Mouse (Mus musculus): ENCODE measurements around the gene Esrp2. TPM values are rescaled to one million over a fixed set of nuclear protein-coding genes. Genes with fewer than 3 reads are reported as not detected.

Gene Esrp2
- not detected for total RNA-seq (2023)

DNA sequence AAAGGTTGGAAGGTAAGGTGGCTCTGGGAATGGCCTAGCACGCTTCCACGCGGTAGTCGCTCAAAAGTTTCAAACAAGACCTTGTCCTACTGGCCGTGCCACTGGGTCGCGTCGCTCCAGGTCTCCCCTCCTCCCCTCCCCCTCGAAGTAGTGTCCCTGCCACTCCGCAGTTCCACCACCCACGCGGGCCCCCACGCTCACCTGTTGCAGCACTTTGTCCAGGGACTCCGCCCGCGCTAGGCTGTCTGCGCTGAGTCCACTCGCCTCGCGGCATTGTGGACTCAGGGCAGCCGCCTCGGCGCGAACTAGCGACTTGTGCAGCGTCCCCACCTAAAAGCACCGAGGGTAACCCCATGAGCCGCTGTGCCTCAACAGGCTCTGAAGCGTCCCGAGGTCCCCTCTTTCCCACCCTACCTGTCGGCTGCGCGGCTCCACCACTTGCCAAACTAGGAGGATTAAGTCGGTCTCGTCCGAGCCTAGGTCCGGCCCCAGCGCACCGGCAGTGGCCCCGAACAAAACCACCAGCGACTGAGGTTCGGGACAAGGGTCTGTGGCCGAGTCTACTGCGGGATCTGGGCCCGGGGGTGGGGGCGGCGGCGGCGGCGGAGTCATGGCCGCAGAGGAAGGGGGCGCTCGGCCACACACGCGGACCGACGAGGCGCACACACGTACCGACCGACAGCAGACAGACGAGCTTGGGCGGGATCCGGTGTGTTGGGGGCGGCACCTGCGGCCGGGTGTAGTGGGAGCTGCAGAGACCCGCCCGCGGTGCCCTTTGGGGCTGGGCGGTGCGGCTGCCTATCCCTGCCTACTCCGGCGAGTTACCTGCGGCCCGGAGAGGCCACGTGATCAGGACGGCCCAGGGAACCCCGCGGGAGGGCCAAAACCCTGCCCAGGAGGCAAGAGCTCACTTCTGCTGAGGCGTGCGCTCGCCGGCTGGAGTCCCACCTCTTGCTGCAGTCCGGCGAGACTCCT lies at the start of gene Esrp2:
Gene Esrp2 (minus strand): TSS at position 819 of the 975 bp plus-strand sequence.

DNA sequence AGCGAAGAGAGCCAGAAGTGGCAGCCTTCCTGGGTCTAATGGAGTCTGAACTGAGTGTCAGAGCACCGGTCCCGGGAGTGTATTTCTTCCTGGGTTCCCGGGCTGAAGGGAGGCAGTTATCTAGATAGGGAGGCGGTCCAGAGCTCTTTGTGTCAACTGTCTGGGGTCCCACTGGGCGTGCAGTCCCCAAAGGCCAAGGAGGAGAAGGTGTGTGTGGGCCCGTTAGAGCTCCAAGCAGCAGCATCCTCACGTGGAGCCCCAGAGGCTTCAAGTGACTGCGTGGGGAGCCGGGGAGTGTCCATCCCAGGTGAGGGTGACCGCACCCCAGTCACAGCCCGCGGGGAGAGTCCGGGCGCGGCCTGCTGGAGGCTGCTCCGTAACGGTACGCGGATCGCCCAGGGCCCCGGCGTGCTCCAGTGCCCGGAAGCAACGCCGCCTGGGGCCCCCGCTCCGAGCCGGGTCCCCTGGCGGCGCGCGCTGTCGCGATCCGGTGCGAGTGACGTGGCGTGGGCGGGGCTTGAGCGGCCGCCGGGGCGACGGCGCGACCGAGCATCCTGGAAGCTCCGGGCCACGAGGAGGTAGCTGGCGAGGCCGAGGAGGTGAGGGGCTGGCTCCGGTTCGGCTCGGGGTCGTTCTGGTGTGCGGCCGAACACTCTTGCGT lies 31.7 kb upstream of the Esrp2 start, which contains the start of gene Slc7a6:
Gene Slc7a6 (plus strand): TSS at position 502 of the 661 bp plus-strand sequence.

DNA sequence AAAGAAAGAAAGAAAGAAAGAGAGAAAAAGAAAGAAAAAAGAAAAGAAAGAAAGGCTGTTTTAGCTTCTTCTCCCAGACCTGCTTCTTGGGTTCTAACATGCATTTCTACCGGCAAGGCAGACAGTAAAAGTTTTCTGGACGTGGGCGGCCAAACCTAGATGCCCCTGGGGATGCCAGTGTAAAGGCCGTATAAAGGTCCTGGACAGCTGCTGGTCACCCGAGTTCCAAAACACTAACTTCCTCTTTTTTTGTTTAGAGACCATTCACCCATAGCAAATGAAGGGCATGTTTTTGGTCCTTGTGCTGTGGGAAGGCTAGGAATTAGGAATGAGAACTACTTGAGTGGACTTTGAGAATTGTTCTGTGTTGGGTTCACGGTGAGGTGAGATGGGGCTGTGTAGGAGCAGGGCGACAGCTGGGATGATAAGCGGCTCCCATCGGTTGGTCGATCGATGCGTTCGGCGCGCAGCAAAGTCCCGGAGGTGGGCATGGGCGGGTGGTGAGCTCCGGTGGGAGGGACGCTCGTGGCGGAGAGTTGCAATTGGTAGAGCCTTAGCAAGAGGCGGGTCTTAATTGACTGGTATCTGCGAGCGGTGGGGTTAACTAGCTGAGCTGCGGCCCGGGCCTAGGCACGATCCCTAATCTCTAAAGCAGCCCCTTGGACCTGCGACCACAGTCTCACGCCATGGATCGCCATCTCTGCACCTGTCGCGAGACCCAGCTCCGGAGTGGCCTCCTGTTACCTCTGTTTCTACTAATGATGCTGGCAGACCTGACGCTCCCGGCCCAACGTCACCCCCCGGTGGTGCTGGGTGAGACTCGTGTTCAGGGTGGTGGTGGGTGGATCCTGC lies 13.3 kb upstream of the Esrp2 start, which contains the start of gene Pla2g15:
Gene Pla2g15 (plus strand): TSS at position 599 of the 852 bp plus-strand sequence.

Other genes with a start within 250 kb of the Esrp2 start
- 1 to 10 TPM in 1 of 2 experiments, not detected in 1; 1.3 TPM for gene Nrn1l, start 243.4 kb downstream of the Esrp2 start, total RNA-seq (2023)
- 10 to 100 TPM; 22.5 to 30.1 TPM for gene Pskh1, start 236.5 kb downstream of the Esrp2 start, total RNA-seq (2023)
- 1 to 10 TPM; 2.0 to 3.5 TPM for gene Ctrl, start 203.1 kb downstream of the Esrp2 start, total RNA-seq (2023)
- gene Psmb10, start 198.5 kb downstream of the Esrp2 start, total RNA-seq (2023) = 100 to 1,000 TPM; 141 to 157 TPM
- under 1 TPM in 1 of 2 experiments, not detected in 1; 0.67 TPM for gene Lcat, start 193.6 kb downstream of the Esrp2 start, total RNA-seq (2023)
- gene Slc12a4, start 170.9 kb downstream of the Esrp2 start, total RNA-seq (2023) = 10 to 100 TPM; 13.7 to 16.2 TPM
- gene Dpep3, start 157.5 kb downstream of the Esrp2 start, total RNA-seq (2023) = not detected
- gene Dus2, start 145.6 kb downstream of the Esrp2 start, total RNA-seq (2023) = 10 to 100 TPM; 29.8 to 31.5 TPM
- gene Dpep2nb, start 131.0 kb downstream of the Esrp2 start, total RNA-seq (2023) = not detected
- gene Ddx28, start 125.1 kb downstream of the Esrp2 start, total RNA-seq (2023) = 10 to 100 TPM in 1 of 2 experiments, 1 to 10 TPM in 1; 8.0 to 10.7 TPM
- gene Nfatc3, start 78.1 kb downstream of the Esrp2 start, total RNA-seq (2023) = 100 to 1,000 TPM; 207 to 214 TPM
- gene Pla2g15, start 13.4 kb upstream of the Esrp2 start, total RNA-seq (2023) = 10 to 100 TPM in 1 of 2 experiments, 1 to 10 TPM in 1; 9.8 to 12.9 TPM
- 10 to 100 TPM; 32.5 to 38.9 TPM for gene Slc7a6, start 31.9 kb upstream of the Esrp2 start, total RNA-seq (2023)
- 10 to 100 TPM; 69.9 to 85.8 TPM for gene Slc7a6os, start 74.0 kb upstream of the Esrp2 start, total RNA-seq (2023)
- 10 to 100 TPM; 33.1 to 44.6 TPM for gene Prmt7, start 74.0 kb upstream of the Esrp2 start, total RNA-seq (2023)
- gene Smpd3, start 201.0 kb upstream of the Esrp2 start, total RNA-seq (2023) = 1 to 10 TPM; 5.4 to 7.8 TPM